Mouse (Mus musculus) urinary bladder, postnatal 4 days (tissue): ENCODE data around the gene Slc15a1.

Experiments
- DNase-seq, 2 experiments: peaks; one replicate each; pipeline ENCODE4 v3.0.0; 2021 to 2022; ENCODE audit warnings: low spot score in 2 of 2

Slc15a1 gene

GRCm38 (mm10) chr14:121504781-121505484 lies at the start of gene Slc15a1:
Gene Slc15a1 (minus strand): TSS chr14:121505252.
- no peak for DNase-seq

DNA sequence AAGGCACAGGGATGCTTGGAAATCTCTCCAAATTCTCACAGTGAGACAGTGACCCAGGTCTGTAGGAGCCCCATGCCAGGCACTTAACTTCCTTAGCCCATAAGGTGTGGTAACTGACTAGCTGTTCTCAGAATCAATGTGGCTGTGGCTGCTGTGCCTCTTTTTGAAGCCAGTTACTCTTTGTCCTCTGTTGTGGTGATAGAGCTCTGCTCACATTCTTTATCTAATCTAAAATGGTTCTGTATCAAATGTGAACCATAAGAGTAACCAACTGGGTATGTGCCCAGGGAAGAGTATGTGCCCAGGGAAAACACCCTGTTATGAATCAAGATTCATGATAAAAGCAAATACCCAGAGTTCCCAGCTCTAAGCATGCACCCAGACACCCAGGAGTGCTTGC lies 48.7 kb upstream of the Slc15a1 start:
- DNase-seq, result no peak

DNA sequence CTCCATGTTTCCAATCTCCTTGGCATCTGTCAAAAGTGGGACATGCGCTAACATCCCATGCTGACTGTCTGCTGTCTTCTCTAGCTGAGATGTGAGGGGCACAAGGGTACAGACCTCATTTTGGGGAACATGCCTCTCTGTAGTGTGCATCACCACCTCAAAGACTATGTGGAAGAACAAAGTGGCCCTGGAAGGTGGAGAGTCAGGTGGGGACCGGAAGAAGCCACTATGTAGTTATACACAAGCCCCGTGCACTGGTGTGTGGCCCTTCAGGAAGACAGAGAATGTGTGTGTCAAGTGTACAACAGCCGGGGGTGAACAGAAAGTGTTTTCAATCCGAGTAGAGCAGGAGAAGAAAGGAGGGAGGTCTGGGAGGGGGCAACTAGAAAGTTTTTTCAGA lies 47.5 kb upstream of the Slc15a1 start:
- DNase-seq, result no peak

GRCm38 (mm10) chr14:121549834-121550233 lies 44.8 kb upstream of the Slc15a1 start:
- DNase-seq, result no peak

DNA sequence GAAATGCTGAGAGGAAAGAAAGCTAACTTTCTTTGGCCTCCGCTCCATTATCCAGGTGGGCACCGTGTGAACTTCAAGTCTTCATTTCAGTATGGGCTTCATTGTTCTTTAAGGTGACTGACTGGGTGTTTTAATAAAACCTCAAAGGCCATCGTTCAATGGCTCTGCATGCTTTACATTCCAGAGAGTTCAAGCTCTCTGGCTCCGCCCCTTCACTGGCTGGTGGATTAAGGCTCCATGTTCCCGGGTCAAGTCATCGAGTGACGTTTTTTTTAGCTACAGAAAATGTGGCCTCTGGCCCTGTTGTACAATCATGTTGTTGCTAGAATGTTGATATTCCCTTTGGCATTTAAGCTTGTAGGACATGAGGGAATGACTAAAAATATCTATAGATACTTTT lies 42.7 kb upstream of the Slc15a1 start:
- no peak for DNase-seq

GRCm38 (mm10) chr14:121546621-121547020 lies 41.6 kb upstream of the Slc15a1 start:
- DNase-seq, result no peak

DNA sequence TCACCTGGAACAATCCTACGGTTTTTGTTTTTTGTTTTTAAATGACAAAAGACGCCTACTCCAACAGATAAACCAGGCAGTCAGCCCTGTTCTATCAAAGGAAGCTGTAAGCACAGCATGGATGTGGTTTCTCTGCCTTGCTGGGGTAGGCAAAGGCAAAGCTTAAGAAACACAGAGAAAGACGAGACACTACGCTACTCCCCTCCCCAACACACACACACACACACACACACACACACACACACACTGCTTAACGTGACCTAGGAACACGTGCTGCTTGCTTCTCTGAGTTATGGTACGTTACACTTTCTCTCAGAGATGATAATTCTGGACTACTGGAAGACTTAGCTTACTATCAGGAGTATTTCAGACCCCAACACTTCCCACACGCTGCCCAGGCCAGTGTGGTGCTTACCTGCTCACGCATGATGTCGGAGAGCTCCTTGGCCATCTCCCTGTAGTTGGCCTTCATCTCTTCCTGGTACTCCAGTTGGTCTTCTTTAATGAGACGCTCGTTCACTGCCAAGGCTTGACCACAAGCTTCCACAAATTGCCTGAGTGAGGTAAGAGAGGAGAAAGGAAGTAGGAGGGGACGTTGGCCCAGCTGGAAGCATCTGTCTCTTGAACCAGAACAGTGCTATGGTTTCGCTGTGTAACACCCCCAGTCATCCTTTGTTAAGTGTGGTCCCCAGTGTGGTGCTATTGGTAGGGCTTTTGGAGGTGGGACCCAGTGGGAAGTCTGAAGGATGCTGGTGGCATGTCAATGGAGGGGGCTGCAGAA lies 40.7 kb upstream of the Slc15a1 start:
- DNase-seq, result no peak

DNA sequence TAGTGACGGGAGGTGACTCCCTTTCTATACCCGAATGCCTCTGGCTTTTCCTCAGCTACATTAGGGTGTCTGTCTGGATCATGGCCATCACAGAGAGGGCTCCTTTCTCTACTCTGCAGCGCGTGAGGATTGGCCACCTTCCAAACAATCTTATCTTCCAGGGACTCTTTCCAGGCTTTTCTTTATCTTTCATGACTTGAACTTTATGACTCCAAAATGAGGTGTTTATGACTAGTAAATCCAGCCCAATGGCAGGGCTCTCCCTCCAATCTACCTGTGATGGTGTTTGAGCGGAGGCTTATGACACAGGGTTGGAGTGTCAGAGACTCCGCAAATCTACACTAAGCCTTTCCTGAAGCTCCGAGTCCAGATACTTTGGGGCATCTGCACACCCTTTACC lies 36.2 kb upstream of the Slc15a1 start:
- no peak for DNase-seq

- no peak for DNase-seq
Observed at GRCm38 (mm10) chr14:121534501-121534900, 29.4 kb upstream of the Slc15a1 start.

- DNase-seq, result no peak
Observed at GRCm38 (mm10) chr14:121530853-121531252, 25.8 kb upstream of the Slc15a1 start.

DNA sequence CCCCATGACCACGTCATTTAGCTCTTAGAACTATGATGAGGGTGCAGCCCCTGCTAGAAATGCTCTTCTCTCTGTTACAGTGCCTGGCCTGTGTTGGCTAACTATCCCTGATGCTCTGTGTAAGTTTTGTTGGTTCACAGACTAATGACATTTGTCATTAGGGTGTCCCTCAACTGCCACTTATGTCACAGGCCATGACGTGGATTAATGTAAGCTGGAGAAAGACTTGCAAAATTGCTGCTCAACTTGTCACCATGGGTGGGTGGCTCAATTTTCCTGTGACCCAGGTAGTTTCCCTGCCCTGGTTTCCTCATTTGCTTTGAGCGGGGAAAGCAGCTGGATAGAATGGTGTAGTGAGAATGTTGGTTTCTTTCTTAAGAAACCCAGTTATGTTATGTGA lies 22.8 kb upstream of the Slc15a1 start:
- DNase-seq, result no peak

DNA sequence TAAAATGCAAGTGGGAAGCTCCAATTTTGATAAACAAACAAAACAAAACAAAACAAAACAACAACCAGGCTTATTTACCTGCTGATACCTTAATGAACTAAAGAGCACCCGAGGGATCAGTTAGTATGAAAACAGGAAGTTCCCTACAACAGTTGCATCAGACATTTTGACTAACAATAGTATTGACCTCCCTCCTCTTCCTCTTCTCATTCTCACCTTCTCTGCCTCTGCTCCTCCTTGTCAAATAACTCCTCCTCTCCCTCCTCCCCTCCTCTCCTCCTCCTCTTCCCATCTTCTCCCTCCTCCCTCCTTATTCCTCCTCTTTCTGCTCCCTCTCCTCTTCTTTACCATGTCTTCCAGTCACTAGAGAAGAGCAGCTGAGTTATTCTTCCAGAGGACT lies 22.1 kb upstream of the Slc15a1 start:
- DNase-seq, result no peak

- no peak for DNase-seq
Observed at GRCm38 (mm10) chr14:121521709-121522108, 16.7 kb upstream of the Slc15a1 start.

DNA sequence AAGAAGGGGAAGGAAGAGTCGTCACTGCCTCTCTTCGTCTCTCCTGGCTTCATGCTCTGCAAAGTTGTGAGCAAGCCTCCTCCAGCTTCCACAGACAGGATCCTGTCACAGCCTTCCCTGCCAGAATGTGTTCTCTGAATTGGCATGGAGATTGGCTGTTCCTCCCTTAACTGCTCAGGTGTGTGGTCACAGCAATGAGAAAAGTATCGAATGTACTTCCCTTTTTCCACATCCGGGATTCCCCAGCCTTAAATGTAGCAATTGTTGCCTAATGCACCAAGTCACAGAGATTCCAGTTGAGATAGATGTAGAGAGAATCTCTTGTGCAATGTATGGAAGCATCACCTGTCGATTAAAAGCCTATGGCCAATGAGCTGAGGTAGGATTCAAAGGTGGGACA lies 11.8 kb upstream of the Slc15a1 start:
- no peak for DNase-seq

- no peak for DNase-seq
Observed at GRCm38 (mm10) chr14:121508929-121509328, 3.9 kb upstream of the Slc15a1 start.

- no peak for DNase-seq
Observed at GRCm38 (mm10) chr14:121506336-121506735, 1.3 kb upstream of the Slc15a1 start.

DNA sequence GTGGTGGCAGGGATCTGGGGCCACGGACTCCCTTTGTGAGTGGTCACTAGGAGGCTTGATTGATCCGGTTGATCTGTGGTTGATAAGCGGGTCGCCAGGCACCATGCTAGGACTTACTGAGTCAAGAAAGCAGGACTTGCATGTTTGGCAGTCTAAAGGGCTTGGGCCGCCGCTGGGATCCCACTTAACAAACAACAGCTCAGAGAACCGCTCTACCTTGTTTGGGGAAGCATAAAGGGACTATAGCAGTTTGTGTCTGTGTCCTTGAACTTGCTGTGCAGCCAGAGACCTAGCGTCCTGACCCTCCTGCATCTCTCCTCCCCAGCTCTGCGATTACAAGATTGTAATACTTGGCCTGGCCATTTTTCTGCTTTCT lies 421 bp upstream of the Slc15a1 start:
- no peak for DNase-seq

DNA sequence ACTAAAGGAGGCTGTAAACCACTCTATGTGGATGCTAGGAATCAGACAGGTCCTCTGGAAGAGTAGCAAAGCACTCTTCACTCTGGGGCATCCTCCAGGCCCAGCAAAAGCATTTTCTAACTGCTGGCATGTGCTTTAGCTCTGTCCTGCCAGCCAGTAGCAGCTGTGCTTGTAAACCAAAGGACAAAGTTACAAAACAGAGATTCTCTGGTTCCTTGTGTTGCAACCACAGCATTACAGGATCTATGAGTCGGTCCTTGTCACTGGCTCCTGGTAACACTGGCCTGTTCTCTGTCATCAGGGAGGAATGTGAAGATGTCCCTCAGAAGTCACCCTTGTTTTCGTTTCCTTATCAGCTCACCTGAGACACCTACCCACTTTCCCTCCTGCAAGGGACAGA lies 4.5 kb downstream of the Slc15a1 start:
- DNase-seq, result no peak

DNA sequence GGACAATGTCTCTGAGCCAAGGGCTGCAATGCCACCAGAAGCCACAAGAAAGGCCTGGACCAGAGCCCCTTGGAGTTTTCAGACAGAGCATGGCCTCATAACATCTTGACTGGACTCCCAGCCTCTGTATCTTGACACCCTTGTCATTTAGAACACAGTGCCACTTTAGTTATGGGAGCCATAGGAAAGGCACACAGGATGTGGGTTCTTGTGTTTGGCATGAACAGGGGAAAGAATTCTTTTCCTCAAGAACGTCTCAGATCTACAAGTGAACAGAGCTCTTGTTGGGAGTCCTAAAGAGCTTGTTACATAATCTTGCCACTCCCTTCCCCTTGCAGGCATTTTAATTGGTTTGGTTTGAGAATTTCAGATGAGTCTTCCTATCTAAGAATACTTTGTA lies 5.3 kb downstream of the Slc15a1 start:
- no peak for DNase-seq

- DNase-seq, result no peak
Observed at GRCm38 (mm10) chr14:121497800-121498199, 7.3 kb downstream of the Slc15a1 start.

DNA sequence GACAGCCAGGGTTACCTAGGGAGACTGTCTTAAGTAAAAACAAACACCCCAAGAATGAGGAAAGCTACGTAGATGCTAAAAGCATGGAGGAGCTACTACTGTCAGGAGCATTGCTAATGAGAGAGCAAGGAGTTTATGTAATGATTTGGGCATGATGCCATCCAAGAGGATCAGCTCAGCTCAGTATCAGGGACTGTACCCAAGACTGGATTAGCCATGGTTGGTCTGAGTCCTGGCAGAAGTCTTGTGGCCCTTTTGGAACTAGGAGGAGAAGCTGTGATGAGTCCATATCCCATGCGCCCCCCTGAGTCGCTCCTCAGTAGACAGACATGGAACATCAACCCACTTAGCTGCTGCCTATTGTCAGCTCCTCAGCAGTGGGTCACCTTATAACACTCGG lies 9.3 kb downstream of the Slc15a1 start:
- no peak for DNase-seq

GRCm38 (mm10) chr14:121495120-121495519 lies 9.9 kb downstream of the Slc15a1 start:
- no peak for DNase-seq

- DNase-seq, result no peak
Observed at GRCm38 (mm10) chr14:121494238-121494637, 10.8 kb downstream of the Slc15a1 start.
